Mouse (Mus musculus): ENCODE results near the gene Gbx1. TPM values are rescaled to one million over a fixed set of nuclear protein-coding genes. Genes with fewer than 3 reads are reported as not detected.
"Not testable (repeated sequence)": the region's sequence is repeated elsewhere in the genome, so short reads cannot be mapped to it uniquely, and the experiment has no call there.

Gene Gbx1
- total RNA-seq (2021), result not detected
- long read RNA-seq, experiment 1, result 0 reads
- long read RNA-seq, experiment 2, result 0 reads

- DNase-seq, result no peak
Measured at GRCm38 (mm10) chr5:24526889-24527230, at the start of gene Gbx1. Gene Gbx1 (minus strand): TSS chr5:24527202.

GRCm38 (mm10) chr5:24576801-24577182, 49.8 kb upstream of the Gbx1 start:
- DNase-seq, result no peak

DNA sequence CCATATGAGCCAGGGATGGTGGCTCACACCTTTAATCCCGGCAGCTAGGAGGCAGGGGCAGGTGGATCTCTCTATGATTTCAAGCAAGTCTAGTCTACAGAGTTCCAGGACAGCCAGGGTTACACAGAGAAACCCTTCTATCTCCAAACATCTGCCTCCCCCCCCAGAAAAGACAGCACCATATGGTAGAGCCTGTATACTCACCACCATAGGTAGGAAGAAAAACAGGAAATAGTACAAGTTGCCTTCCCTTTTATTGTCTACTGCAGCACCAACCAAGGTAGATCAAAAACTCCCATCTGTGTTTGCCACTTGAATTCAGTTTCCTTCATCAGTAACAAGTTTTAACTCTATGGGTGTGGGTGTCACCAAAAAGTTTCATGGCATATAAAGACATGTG, 48.9 kb upstream of the Gbx1 start:
- no peak for DNase-seq

GRCm38 (mm10) chr5:24556709-24557108, 29.7 kb upstream of the Gbx1 start, which contains the start of gene 4931409K22Rik:
Gene 4931409K22Rik (minus strand): TSS chr5:24556809.
- no peak for DNase-seq

DNA sequence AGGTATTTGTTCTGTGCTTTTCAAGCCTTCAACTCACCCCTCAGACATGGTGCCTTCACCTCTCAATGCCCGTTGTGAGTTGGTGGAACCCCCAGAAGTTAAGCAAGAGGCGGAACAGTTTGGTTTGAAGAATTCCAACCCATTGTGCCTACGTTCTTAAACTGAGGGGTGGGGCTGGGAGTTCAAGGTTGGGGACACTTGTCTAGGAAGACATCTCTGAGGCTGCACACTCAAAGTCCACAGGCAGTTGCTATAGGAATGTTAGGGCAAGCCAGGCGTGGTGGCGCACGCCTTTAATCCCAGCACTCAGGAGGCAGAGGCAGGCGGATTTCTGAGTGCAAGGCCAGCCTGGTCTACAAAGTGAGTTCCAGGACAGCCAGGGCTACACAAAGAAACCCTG, 28.3 kb upstream of the Gbx1 start:
- not testable (repeated sequence) for DNase-seq

DNA sequence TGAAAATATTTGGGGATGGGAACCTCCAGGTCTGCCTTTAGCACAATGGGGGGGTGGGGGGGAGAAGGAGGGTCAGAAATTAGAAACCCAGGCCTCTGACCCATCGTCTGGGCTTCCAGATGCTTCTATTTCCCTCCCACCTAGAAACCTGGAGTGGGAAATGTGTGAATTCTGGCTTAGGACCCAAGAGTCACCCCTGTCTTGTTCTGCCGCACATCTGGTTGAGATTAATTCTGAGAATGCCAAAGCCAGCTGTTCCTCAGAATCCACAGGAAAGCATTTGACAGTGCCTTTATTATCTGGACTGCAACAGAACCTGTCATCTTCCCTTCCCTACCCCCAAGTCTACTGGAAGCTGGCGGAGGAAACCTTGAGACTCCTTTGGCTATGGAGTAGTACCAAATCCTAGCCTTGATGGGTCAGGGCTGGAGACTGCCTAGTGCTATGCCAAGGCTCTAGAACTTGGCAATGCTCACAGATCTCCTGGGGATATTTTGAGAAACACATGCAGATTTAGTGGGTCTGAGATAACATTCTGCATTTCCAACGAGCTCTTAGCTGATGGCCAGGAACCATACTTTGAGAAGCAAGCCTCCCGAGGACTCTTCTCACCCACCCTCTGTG, 26.7 kb upstream of the Gbx1 start:
- no peak for DNase-seq

GRCm38 (mm10) chr5:24551317-24551688, 24.3 kb upstream of the Gbx1 start:
- no peak for DNase-seq

- DNase-seq, result no peak
Measured at GRCm38 (mm10) chr5:24550598-24551316, 23.8 kb upstream of the Gbx1 start.

- DNase-seq, result no peak
Measured at GRCm38 (mm10) chr5:24542643-24543042, 15.6 kb upstream of the Gbx1 start.

DNA sequence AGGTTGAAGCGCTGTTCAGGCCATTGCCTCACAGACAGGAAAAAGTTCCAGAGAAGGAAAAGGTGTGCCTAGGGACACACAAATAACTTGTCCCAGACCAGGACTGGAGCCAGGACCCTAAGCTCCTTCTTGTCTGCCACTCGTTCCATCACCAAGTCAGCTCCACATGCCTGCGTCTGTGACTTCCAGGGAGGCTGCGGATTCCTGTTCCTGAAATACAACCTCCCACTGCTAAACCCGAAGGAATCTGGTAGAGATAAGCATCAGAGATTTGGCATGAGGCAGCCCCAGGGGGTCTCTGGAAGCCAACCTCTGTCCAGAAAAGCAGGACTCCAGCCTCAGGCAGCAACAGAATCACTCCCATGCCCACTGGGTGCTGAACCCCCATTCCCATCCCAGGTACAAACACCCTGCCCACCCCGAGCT, 14.2 kb upstream of the Gbx1 start:
- peak; percentile 21 for DNase-seq

GRCm38 (mm10) chr5:24540387-24541143, 13.6 kb upstream of the Gbx1 start, which contains the start of gene Asb10:
Gene Asb10 (minus strand): TSS chr5:24540978.
- peak; percentile 85 for DNase-seq

DNA sequence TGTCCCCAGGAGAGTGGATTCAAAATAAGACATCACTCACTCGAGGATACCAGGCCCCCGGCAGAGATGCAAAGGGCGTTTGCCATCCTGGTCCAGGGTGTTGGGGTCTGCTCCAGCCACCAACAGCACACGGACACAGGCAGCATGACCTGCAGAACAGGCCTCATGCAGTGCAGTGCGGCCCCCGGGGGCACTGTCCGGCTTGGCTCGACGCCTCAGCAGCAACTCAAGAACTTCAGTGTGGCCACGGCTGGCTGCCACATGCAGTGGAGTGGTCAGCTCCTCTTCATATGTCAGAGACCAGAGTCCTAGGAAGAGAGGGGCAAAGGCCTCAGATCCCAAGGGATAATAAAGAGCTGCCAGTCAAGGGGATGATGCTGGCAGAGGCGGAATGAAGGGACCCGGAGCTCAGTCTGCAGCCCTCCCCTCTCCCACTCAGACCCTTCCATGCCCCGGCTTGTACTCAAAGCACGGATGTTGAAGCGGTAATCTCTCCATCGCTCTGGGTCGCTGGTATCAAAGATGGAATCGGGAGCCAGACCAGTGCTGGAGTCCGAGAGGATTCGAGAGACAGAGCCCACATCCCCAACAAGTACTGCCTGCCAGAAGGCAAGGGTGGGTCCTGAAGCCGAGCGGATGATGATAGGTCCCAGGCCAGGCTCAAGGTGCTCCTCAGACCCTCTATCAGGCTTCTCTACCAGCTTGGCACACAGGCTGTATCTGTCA, 12.7 kb upstream of the Gbx1 start:
- DNase-seq, result peak; percentile 21

GRCm38 (mm10) chr5:24537618-24538017, 10.6 kb upstream of the Gbx1 start:
- DNase-seq, result peak; percentile 60

DNA sequence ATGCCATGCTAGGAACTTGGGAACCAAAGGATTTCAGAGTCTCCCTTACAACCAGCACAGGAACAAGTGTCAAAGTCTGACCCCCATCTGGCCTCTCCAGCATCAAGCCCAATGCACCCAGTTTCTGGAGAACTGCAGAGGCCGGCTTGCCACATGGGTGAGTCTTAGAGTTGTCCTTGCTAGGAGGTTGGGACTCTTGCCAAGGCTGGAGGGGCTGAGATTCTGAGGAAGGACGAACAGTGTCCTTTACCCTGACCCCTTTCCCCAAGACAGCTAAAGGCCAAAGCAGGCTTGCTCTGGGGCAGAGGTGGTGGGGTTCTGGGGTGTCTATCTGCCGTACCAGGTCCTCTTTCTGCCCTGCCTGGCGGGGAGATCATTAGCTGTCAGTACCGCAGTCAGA, 9.5 kb upstream of the Gbx1 start:
- no peak for DNase-seq

DNA sequence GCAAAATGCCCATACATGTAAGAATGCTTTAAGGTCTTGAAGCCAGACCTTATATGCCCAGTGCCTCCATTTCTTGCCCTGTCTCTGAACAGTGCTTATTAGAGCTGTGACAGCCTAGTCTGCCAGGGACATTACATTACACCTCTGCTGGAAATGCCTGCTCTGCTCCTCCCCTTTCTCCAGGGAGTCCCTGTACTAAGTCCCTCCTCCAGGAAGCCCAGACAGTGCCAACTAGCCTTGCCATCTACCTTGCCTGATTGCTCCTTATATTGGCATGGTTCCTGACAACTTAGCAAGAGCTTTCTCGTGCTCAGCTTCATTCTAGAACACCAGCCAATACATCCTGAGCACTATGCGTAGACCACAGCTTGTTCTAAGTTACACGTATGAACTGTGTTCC, 8.7 kb upstream of the Gbx1 start:
- DNase-seq, result no peak

DNA sequence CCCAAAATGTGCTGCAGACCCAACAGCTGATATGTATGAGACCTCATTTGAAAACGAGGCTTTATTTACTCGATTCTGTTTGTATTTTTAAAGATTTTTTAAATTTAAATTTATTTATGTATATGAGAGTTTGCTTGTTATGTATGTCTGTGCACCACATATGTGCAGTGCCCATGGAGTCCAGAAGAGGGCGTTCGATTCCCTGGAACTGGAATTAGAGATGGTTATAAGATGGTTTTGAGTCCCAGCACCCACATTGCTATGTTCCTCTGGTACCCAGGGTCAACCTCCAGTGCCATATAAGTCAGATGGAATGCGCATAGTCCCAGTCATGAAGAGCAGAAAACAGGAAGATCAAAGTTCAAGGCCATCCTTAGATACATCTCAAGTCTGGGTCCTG, 7.3 kb upstream of the Gbx1 start:
- no peak for DNase-seq

- no peak for DNase-seq
Measured at GRCm38 (mm10) chr5:24533391-24533790, 6.4 kb upstream of the Gbx1 start.

- peak; percentile 79 for DNase-seq
Measured at GRCm38 (mm10) chr5:24530042-24530689, 3.2 kb upstream of the Gbx1 start.

- no peak for DNase-seq
Measured at GRCm38 (mm10) chr5:24527780-24528179, 778 bp upstream of the Gbx1 start.

DNA sequence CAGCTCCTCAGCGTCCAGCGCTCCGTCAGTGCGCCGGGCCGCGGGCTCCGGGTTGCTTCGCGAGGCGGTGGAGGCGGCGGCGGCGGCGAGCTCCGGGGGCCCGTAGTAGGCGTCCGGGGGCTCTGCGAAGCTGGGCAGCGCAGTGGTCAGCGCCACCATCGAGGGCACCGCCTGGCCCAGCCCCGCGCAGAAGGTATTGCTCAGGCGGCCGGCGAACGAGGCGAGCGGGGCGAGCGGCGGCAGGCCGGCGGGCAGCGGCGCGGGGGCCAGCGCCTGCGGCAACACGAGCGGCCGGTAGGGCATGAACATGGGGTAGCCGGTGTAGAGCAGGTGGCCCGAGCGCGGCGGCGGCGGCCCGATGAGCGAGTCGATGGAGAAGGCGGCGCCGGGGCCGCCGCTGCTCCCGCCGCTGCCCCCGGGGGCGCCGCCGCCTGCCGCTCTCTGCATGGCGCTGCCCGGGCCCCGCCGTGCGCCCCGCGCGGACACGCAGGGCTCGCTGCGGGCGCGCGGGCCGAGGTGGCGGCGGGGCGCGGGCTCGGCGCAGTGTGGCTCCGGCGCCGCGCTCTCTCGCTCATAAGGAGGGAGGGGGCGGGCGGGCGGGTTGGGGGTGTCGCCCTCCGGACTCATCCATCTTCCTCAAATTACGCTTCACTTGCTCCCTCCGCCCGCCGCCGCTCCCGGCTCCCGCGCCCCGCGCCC, 663 bp downstream of the Gbx1 start:
- DNase-seq, result no peak
